Mouse (Mus musculus): ENCODE data around the gene 1700074P13Rik. TPM values are rescaled to one million over a fixed set of nuclear protein-coding genes. Genes with fewer than 3 reads are reported as not detected.

1700074P13Rik gene
- polyA plus RNA-seq (2014; fragmentation: Illumina TruSeq; extraction: RNeasy Lipid Tissue Mini Kit (QIAGEN cat#74804); ENCODE audit: low replicate concordance): not detected

GRCm38 (mm10) chr6:40940457-40940856 lies at the start of gene 1700074P13Rik:
Gene 1700074P13Rik (minus strand): TSS chr6:40940557.

GRCm38 (mm10) chr6:40964454-40964853 lies 24.1 kb upstream of the 1700074P13Rik start, which contains the start of gene 1810009J06Rik:
Gene 1810009J06Rik (plus strand): TSS chr6:40964754.

DNA sequence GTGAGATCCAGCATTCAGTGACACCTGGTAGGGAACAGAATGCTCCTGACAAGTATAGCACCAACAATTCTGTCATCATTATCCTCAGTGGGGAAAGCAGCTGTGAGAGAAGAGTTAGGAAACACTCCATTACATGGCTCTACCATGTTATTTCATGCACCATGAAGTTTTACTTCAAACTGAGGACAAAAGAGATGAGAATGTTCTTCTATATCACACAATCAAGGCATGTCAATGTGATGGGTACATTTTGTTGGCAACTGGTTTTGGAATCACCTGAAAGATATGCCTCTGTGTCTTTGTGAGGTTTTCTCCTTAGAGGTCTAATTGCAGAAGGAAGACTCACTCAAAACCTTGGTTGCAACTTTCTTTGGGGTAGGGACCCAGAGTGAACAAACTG lies 11.4 kb upstream of the 1700074P13Rik start, which contains the start of gene Gm4744:
Gene Gm4744, minus strand, starts transcription at position 101 of the 400 bp plus-strand sequence.

DNA sequence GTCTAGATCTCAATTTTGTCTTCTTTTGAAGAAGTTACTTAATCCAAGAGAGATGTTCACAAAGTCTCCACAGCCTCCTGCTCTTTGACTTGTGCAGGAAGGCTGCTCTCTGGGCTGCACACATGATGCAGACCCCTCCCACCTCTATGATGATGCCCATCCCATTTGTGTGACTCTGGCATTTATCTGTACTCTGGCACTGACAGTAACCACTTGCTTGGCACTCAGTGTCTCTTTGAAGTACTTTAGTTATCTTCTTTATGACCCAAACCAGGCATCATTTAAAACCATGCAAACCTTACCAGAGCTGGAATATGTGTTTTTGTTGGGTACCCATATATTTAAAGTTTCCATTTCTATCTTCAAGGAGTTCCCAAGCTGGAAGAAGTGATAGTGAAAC lies 40.1 kb downstream of the 1700074P13Rik start, which contains the start of gene Prss58:
Gene Prss58, minus strand, starts transcription at position 101 of the 400 bp plus-strand sequence.

GRCm38 (mm10) chr6:40887394-40887793 lies 53.0 kb downstream of the 1700074P13Rik start, which contains the start of gene Moxd2:
Gene Moxd2 (minus strand): TSS chr6:40887494.

Other genes starting within 250 kb of the 1700074P13Rik start
- not detected for gene Moxd2, start 53.1 kb downstream of the 1700074P13Rik start, polyA plus RNA-seq (2014; fragmentation: Illumina TruSeq; extraction: RNeasy Lipid Tissue Mini Kit (QIAGEN cat#74804); ENCODE audit: low replicate concordance)
- gene Prss58, start 40.2 kb downstream of the 1700074P13Rik start, polyA plus RNA-seq (2014; fragmentation: Illumina TruSeq; extraction: RNeasy Lipid Tissue Mini Kit (QIAGEN cat#74804); ENCODE audit: low replicate concordance): not detected
- gene Gm4744, start 11.3 kb upstream of the 1700074P13Rik start, polyA plus RNA-seq (2014; fragmentation: Illumina TruSeq; extraction: RNeasy Lipid Tissue Mini Kit (QIAGEN cat#74804); ENCODE audit: low replicate concordance): not detected
- gene 1810009J06Rik, start 24.2 kb upstream of the 1700074P13Rik start, polyA plus RNA-seq (2014; fragmentation: Illumina TruSeq; extraction: RNeasy Lipid Tissue Mini Kit (QIAGEN cat#74804); ENCODE audit: low replicate concordance): not detected
- not detected for gene Gm2663, start 58.9 kb upstream of the 1700074P13Rik start, polyA plus RNA-seq (2014; fragmentation: Illumina TruSeq; extraction: RNeasy Lipid Tissue Mini Kit (QIAGEN cat#74804); ENCODE audit: low replicate concordance)
- gene 2210010C04Rik, start 95.0 kb upstream of the 1700074P13Rik start, polyA plus RNA-seq (2014; fragmentation: Illumina TruSeq; extraction: RNeasy Lipid Tissue Mini Kit (QIAGEN cat#74804); ENCODE audit: low replicate concordance): 629 TPM